Mouse (Mus musculus): ENCODE results near the gene Polr2c. TPM values are rescaled to one million over a fixed set of nuclear protein-coding genes. Genes with fewer than 3 reads are reported as not detected.

The Polr2c gene
- total RNA-seq, 2 experiments from 2014 or later: 48.9 to 56.7 TPM

GRCm38 (mm10) chr8:94876197-94876730 is 19.0 kb downstream of the Polr2c start, which contains the start of gene Dok4:
Gene Dok4, minus strand, starts transcription at chr8:94876330.
- peak; percentile 84 for DNase-seq (ENCODE audit: low spot score)

- no peak for DNase-seq (ENCODE audit: low spot score)
Observed at GRCm38 (mm10) chr8:94876820-94877219, 19.6 kb downstream of the Polr2c start.

- no peak for DNase-seq (ENCODE audit: low spot score)
Observed at GRCm38 (mm10) chr8:94880742-94881141, 23.5 kb downstream of the Polr2c start.

GRCm38 (mm10) chr8:94888383-94889036 is 31.3 kb downstream of the Polr2c start:
- no peak for DNase-seq (ENCODE audit: low spot score)

GRCm38 (mm10) chr8:94892917-94893316 is 35.7 kb downstream of the Polr2c start:
- no peak for DNase-seq (ENCODE audit: low spot score)

GRCm38 (mm10) chr8:94899262-94899661 is 42.0 kb downstream of the Polr2c start:
- DNase-seq (ENCODE audit: low spot score): no peak

- peak; percentile 42 for DNase-seq (ENCODE audit: low spot score)
Observed at GRCm38 (mm10) chr8:94900617-94901016, 43.4 kb downstream of the Polr2c start.

- no peak for DNase-seq (ENCODE audit: low spot score)
Observed at GRCm38 (mm10) chr8:94901031-94901430, 43.8 kb downstream of the Polr2c start.

- DNase-seq (ENCODE audit: low spot score): no peak
Observed at GRCm38 (mm10) chr8:94903709-94904108, 46.5 kb downstream of the Polr2c start.

- peak; percentile 81 for DNase-seq (ENCODE audit: low spot score)
Observed at GRCm38 (mm10) chr8:94904450-94905175, 47.4 kb downstream of the Polr2c start.

GRCm38 (mm10) chr8:94907591-94908300 is 50.5 kb downstream of the Polr2c start:
- no peak for DNase-seq (ENCODE audit: low spot score)

GRCm38 (mm10) chr8:94908847-94909246 is 51.6 kb downstream of the Polr2c start:
- peak; percentile 88 for DNase-seq (ENCODE audit: low spot score)

- peak; percentile 56 for DNase-seq (ENCODE audit: low spot score)
Observed at GRCm38 (mm10) chr8:94913061-94913660, 55.9 kb downstream of the Polr2c start.

GRCm38 (mm10) chr8:94914256-94914655 is 57.0 kb downstream of the Polr2c start:
- no peak for DNase-seq (ENCODE audit: low spot score)

GRCm38 (mm10) chr8:94914701-94915101 is 57.5 kb downstream of the Polr2c start:
- DNase-seq (ENCODE audit: low spot score): peak; percentile 77

- no peak for DNase-seq (ENCODE audit: low spot score)
Observed at GRCm38 (mm10) chr8:94916311-94916959, 59.2 kb downstream of the Polr2c start.

GRCm38 (mm10) chr8:94916960-94917324 is 59.7 kb downstream of the Polr2c start:
- DNase-seq (ENCODE audit: low spot score): no peak

- DNase-seq (ENCODE audit: low spot score): peak; percentile 95
Observed at GRCm38 (mm10) chr8:94917352-94917751, 60.1 kb downstream of the Polr2c start.

- DNase-seq (ENCODE audit: low spot score): peak; percentile 34
Observed at GRCm38 (mm10) chr8:94917851-94918495, 60.7 kb downstream of the Polr2c start, which contains the start of gene Ccdc102a. Gene Ccdc102a, minus strand, starts transcription at chr8:94918098.

GRCm38 (mm10) chr8:94919256-94919655 is 62.0 kb downstream of the Polr2c start:
- DNase-seq (ENCODE audit: low spot score): no peak

Measured in gastrocnemius, adult 18-20 months (tissue).